Mouse (Mus musculus): Measurements from ENCODE around the gene Rhoa.

- TF ChIP-seq POLR2A (IDR thresholded peaks at IDR 0.05; ENCODE audit: insufficient read depth, low read depth, low read length) (no peak), CTCF (IDR thresholded peaks at IDR 0.05; ENCODE audit: insufficient read depth, low read depth, low read length) (no peak)
These were observed 44.1 kb upstream of the Rhoa start for GRCm38 (mm10) chr9:108261865-108262264.
